Mouse (Mus musculus) lung, postnatal 10 days (tissue): ENCODE results near the gene Asap3.

Experiments
- DNase-seq: peaks from one replicate; pipeline ENCODE4 v3.0.0; 2021

Gene Asap3

GRCm38 (mm10) chr4:136260491-136261180 is 54.5 kb downstream of the Asap3 start:
- peak; percentile 92 for DNase-seq

DNA sequence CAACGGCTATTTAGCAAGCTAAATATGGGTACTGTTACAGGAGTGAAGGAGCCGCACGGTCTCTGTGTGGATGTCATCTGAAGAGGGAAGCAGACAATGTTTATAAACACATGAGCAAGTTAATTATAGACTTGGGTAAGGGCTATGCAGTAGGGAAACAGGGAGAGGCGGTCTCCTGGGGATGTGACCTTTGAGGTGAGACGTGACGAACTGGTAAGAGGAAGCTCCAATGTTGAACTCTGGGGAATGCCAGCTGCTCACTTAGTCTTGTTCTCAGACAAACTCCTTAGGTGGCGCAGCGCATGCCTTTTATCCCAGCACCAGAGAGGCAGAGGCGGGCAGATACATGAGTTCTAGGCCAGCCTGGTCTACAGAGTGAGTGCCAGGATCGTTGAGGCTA is 55.7 kb downstream of the Asap3 start:
- peak; percentile 50 for DNase-seq

- DNase-seq, result no peak
Observed at GRCm38 (mm10) chr4:136263555-136263954, 57.4 kb downstream of the Asap3 start.

DNA sequence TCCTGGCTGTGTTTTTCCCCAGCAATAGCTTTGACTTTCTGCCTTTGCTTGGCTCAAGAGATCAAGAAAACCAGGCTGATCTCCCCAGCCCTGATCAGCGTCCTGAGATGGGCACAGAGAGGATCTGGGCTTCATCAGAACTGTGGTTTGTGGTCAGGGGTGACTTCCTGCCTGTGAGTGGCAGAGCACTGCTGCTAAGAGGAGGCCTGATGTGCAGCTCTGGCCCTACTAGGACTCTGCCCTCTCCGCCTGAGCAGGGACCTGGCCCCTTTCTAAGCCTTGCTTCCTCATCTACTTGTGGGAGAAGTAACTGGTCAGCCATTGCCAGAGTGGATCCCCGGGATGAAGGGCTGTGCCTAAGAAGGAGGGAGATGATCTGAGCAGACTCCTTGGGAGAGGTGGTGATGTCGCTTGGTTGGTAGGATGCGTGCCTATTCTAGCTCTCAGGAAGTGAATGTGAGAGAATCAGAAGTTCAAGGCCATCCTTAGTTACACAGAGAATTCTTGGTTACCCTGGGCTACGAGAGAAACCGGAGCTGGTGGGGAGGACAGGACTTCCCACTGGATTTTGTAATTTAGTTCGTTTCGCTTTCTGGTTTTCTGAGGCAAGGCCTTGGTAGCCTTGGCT is 60.7 kb downstream of the Asap3 start:
- no peak for DNase-seq

GRCm38 (mm10) chr4:136268912-136269311 is 62.7 kb downstream of the Asap3 start:
- no peak for DNase-seq

DNA sequence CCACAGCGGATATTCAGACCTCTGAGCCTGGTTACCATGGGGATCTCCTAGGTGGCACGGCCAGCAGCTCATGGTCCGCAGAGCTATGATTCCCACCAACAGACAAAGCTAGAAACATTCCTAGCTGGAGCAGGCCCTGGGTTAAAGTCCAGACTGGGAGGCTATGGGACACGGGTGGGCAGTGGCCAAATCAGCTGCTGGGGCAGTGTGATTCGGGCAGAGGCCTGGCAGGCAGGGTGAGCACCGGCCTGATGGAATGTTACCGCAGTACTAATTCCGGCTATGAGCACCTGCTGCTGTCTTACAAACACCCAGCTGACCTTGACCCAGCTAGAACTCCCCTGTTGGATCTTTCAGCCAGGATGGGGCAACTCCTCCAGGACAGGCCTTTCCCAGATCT is 64.5 kb downstream of the Asap3 start:
- no peak for DNase-seq

GRCm38 (mm10) chr4:136281097-136281496 is 74.9 kb downstream of the Asap3 start:
- DNase-seq, result no peak

DNA sequence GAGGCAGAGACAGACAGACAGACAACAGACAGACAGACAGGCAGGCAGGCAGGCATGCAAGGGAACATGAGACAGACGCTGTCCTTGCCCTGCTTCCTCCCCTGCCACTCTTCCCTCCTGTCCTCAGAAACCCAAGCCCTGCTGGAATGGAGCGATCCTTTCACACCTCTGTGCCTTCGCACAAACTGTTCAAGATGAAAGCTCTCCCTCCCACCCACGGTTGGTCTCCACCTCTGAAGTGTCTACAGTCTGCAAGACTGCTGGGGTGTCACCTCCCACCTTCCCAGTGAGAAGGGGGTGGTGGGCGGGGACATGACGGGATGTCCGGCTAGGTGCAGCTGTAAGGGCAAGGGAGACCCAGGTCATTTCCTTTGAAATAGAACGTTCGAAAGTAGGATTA is 75.4 kb downstream of the Asap3 start:
- no peak for DNase-seq

- DNase-seq, result peak; percentile 55
Observed at GRCm38 (mm10) chr4:136282621-136283480, 76.7 kb downstream of the Asap3 start.

DNA sequence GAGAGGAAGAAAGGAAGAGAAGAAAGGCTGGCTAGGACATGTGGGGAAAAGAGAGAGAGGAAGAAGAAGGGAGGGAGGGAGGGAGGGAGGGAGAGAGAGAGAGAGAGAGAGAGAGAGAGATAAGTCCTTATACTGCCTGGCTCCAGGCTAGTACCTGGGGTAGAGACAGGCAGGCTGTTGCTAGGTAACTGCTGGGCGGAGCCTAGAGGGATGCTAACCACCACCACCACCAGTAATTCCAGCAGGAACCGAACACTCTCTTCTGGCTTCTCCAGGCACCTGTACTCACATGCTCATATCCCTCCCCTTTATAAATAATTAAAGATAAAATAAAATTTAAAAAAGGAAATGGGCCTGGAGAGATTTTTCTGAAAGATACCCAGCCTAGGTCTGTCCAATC is 77.6 kb downstream of the Asap3 start:
- DNase-seq, result peak; percentile 18

- DNase-seq, result peak; percentile 96
Observed at GRCm38 (mm10) chr4:136284455-136284854, 78.3 kb downstream of the Asap3 start, which contains the start of gene Zfp46. TSS of gene Zfp46 (plus strand) at chr4:136284683.

GRCm38 (mm10) chr4:136284891-136285290 is 78.7 kb downstream of the Asap3 start:
- DNase-seq, result peak; percentile 16

GRCm38 (mm10) chr4:136285348-136285810 is 79.2 kb downstream of the Asap3 start:
- DNase-seq, result peak; percentile 98

GRCm38 (mm10) chr4:136285811-136286371 is 79.7 kb downstream of the Asap3 start:
- peak; percentile 98 for DNase-seq

DNA sequence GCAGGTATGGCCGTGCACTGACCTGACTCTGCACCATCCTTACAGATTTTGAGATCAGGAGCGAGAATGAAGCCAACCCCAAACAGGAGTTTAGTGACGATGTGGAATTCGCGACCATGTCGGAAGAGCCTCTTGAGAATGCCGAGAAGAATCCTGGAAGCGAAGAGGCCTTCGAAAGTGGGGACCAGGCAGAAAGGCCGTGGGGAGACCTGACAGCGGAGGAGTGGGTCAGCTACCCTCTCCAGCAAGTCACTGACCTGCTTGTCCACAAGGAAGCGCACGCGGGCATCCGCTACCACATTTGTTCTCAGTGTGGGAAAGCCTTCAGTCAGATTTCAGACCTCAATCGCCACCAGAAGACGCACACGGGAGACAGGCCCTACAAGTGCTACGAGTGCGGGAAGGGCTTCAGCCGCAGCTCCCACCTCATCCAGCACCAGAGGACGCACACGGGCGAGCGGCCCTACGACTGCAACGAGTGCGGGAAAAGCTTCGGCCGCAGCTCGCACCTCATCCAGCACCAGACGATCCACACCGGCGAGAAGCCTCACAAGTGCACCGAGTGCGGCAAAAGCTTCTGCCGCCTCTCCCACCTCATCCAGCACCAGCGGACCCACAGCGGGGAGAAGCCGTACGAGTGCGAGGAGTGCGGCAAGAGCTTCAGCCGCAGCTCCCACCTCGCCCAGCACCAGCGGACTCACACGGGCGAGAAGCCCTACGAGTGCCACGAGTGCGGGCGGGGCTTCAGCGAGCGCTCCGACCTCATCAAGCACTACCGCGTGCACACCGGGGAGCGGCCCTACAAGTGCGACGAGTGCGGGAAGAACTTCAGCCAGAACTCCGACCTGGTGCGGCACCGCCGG is 84.0 kb downstream of the Asap3 start:
- no peak for DNase-seq

GRCm38 (mm10) chr4:136290781-136291595 is 84.8 kb downstream of the Asap3 start:
- DNase-seq, result no peak

DNA sequence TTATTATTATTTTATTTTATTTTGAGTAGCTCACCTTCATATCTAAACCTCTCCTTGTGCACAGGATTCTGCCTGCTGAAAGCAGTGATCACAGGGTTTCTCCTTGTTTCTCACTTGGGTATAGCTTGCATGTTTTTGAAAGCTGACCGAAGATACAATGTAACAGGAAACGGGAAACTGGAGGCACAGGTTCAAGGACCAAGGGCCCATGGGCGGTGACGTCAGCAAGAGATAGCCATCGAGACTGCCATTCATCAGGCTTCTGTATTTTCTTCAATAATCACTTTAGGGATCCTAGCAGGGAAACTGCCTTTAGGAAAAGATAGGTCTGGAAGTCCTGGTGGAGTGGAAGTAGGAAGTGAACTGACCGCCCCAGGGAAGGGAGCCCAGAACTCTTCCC is 85.5 kb downstream of the Asap3 start:
- no peak for DNase-seq
